Mouse (Mus musculus): Measurements from ENCODE around the gene Gm44596. TPM values are rescaled to one million over a fixed set of nuclear protein-coding genes. Genes with fewer than 3 reads are reported as not detected.
A peak's percentile ranks its signal among the peaks of the same experiment; 100 is the strongest.

Gene Gm44596
- not detected for total RNA-seq (2022)

DNA sequence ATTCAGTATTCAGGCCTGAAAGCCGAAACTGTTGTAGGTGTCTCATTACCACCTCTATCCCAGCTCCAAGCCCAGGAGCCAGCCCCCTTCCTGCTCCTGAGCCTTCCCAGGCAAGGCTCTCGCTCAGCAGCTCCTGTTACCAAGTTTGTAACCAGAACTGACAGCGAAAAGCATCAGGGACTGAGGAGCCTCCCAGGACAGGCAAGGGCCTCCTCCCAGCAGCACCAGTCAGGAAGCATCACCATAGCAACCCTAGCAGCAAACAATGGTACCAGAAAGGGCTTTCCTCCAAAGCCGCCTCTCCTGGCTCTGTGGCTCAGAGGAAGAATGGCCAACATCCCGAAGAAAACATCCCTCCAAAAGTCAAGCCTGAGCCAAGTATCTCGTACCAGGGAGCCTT is at the start of gene Gm44596, which contains the start of gene Tex52:
Gene Gm44596 (plus strand): TSS at position 312 of the 400 bp plus-strand sequence.
Gene Tex52 (plus strand): TSS at position 265 of the 400 bp plus-strand sequence.
- DNase-seq (ENCODE audit: low spot score in 2 of 2): peak in 1 of 2 experiments; percentile 12

DNA sequence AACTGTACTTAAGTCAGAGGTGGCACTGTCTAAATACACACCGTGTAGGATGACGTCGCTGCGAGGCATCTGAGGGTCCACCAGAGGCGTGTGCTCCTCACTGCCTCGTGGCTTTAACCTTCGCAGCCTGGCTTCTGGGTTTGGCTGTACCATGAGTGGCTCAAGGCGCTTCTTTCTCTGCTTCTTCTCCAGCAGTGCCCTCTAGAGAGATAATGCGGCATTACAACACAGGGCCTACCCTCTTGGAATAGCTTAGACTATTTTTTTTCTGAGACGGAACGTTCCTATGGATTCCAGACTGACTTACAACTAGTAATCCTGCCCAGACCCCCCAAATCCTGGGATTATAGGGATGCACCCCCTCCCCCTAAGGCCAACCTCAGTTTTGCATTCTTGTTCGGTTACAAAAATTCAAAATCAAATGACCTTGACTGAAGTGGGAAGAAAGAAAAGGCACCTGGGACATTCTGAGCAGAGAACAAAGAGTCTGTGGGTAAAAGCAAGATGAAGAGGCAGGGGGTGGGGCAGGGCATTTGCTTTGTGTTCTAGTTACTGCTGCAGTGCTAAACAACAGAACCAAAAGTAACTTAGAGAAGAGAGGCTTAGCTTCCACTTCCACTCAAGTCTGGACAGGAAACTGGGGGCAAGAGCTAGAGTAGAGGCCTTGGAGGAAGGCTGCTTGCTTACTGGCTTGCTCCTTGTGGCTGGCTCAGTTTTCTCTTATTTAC is 40.7 kb upstream of the Gm44596 start:
- DNase-seq (ENCODE audit: low spot score in 2 of 2): peak; percentile 20

DNA sequence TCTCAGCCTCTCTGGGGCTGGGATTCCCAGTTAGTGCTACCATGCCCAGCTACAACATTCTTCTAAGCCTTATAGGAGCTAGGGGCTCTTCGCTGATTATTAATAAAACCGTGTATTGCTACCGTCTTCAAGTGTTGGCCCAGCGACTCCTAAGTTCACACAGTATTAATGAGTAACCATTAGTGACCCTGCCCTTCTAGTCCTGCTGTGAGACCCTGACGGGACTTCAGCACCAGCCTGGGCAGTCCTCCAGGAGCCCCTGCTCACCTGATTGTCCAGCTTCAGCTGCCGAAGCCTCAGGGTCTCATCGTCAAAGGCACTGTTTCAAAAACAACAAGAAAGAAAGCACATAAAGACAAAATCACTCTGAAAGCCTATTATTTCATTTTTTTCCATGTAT is 37.8 kb upstream of the Gm44596 start:
- DNase-seq (ENCODE audit: low spot score in 2 of 2): no peak

DNA sequence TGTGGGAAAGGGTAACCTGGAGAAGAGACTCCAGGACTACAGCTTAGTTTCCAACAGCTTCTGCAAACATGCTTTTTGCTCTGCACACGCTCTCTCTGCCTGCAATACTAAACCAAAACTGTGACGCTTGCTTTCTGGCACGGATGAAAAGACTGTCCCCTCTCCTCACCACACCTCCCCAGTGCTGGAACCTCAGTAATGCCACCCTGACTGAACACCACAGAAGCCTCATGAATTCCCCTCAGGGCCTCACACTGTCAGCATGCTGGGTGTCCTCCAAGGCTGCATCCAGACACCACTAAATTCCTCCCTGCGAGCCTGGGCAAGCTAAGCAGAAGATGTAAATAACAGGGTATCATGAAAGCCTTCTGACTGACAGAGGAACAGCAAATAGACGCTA is 36.4 kb upstream of the Gm44596 start:
- no peak for DNase-seq (ENCODE audit: low spot score in 2 of 2)

DNA sequence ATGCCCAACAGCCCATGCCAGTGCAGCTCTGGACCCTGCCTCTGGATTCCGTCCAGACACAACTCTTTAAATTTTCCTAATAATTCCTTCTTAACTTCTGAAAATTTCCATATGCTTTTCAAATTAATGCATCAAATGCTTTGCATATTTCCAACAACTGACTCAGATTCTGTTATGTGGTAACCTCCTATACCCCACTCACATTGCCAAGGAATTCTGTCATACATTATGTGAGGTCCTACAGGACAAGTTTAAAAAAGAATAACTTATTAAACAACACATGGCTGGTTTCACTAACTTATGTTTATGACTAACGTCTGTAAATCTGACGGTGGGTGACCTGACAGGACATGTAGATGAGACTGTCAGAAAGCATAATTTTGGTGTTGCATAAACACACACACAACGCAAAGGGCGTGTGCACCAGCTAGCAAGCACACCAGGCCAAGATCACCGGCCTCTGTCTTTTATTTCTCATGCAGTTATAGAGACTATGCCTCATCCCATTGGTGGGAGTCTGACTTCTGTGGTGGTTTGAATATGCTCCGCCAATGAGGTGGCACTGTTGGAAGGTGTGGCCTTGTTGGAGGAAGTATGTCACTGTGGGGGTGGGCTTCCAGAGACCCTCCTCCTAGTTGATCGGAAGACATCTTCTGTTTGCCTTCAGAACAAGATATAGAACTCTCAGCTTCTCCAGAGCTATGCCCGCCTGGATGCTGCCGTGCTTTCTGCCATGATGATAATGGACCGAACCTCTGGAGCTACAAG is 33.2 kb upstream of the Gm44596 start:
- no peak for DNase-seq (ENCODE audit: low spot score in 2 of 2)

DNA sequence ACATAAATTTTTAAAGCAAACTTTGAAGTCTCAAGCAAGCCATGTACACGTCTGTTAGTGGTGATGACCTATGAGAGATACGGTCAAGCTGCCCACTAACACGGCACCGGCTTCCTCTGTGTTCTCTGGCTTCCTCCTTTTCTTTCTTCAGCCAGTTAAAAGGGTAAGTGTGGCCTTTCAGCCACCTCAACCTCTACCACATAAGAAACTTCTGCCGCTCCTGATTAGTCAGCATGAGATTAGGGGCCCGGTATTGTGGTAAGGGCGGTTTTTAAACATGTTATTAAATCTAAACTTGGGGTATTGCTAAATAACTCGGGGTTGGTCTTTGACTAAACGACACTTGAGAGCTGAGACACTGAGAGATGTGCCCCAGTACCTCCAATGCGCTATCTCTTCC is 29.7 kb upstream of the Gm44596 start:
- DNase-seq (ENCODE audit: low spot score in 2 of 2): no peak

DNA sequence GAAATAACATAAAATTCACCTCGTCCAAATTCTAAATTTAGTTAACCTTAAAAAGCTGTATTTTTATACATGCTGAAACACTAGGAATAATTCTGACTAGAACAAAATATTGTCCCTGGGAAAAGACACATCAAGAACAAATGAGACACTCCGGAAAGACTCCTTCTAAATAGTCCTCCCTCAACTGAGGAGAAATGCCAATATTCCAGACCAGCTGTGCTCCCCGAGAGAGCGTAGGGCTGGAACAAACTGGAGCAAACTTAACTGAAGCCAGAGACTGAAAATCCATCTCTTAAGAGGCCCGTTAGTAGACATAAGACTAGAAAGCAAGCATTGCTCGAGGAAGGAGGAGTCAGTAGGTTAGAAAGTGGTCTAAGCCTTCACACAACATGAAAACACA is 28.5 kb upstream of the Gm44596 start:
- no peak for DNase-seq (ENCODE audit: low spot score in 2 of 2)

DNA sequence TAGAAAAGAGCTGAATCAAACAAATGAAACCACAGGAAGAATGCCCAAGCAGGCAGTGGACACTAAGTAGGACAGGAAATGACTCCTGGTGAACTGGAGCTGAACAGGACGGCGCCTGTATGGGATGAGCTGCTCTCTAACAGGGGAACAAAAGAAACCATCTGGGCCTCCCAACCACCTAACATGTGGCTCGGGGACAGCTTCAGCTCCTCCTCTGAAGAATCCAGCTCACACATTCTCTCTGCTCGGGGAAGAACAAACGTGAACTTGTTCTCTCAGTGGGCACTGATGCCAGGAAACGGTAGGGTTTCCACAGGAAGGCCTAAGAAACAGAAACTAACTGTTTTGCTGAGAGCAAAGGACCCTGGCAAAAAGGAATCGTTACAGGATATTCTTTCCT is 25.6 kb upstream of the Gm44596 start:
- no peak for DNase-seq (ENCODE audit: low spot score in 2 of 2)

DNA sequence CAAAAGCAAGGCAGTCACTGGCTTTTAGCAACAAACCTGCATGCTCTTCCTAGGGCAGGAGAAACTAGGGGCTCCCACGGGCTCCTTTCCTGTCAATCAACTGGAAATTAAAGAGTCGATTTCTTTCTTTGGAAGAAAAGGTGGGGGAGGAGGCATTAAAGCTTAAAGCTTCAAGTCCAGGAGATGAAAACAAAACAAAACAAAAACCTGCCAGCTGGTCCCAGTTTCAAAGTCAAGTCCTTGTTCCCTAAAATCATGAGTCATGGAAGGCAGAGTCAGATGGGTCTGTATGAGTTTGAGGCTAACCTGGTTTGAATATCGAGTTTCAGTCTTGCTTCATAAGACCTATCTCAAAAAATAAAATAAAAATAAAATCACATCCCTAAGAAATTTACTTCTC is 21.2 kb upstream of the Gm44596 start:
- no peak for DNase-seq (ENCODE audit: low spot score in 2 of 2)

DNA sequence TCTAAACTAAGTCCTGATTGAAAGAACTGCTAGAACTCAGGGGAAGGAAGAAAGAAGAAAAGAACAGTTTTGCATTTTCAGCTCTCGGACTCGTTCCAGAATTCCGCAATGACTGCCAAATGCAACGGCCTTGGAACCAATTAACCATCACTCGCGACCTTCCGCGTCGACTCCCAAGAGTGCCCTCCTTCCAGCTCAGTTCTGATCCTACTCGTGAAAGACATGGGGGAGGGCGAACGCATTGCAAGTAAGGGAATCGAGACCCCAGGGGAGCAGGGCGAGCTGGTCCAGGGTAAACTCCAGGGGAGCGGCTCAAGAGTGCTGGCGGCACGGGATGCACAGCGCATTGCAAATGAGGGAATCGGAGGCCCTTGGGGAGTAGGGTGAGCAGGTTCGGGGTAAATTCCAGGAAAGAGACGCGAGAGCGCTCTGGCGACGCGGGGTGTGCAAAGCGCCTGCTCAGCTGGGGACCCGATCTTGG is 20.1 kb upstream of the Gm44596 start:
- DNase-seq (ENCODE audit: low spot score in 2 of 2): peak; percentile 17 to 20

DNA sequence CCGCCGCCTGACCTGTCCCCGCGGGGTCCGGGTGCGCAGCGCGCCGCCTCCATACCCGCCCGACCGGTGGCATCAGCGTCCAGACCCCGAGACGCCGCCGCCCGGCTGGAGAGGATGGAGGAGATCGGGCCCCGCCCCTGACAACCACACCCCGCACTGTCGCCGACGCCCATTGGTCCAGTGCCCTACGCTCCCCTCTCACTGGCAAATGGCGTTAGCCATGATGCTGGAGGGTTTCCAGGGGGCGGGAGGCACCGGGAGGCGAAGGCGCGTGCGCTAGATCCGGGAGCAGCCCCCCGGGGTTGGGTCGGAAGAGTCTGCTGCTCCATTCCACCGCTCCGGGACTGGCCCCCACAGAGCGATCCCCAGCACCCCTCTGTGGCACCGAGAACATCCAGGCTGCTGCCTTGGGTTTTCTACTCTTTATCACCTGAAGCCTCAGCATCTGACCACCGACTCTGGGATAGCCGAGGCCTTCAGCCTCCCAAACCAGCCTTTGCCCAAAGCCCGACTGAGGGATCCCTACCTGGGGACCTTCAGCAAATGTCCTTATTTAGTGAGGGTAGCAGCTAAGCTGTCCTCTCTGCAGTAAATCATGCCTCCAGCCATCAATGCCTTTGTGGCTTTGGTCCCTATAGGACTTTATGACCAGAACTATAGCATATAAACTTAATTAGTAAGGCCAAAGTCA is 19.4 kb upstream of the Gm44596 start, which contains the start of gene Tulp3:
Gene Tulp3 (minus strand): TSS at position 126 of the 691 bp plus-strand sequence.
- peak; percentile 94 to 95 for DNase-seq (ENCODE audit: low spot score in 2 of 2)

DNA sequence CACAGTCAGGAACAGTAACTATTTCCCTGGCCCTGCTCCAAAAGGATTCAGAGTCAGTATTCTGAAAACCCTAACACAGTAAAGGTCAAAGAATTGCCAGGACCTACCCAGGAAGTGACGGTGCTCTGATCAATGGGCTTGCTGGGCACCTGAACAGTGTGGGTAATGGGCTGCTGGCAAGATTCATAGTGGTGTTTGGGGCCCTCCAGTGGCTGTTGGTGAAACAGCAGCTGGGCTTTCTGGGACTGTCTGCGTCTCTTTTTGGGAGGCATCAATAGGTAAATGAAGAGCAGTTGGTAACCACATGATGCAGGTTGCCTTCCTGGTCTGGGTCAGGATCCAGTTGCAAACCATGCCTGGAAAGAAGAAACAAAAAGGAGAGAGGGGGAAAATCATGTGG is 16.3 kb upstream of the Gm44596 start:
- DNase-seq (ENCODE audit: low spot score in 2 of 2): peak in 1 of 2 experiments; percentile 28

DNA sequence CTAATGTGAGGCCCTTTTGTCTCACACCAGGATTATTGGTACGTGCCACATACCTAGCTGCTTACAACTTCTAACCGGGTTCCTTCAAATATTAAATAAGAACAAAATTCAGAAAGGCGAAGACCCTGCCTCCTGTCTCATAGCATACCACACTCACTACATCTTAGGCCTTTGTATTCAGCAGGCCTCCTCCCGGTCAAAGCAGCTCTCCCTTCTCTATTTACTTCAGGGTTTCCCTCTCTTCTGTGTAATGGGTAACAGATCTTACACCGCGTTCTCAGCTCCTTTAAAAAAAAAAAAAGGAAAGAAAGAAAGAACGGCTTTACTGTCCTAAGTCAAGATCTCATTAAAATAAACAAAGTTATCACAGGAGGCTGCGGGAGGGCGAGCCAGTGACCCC is 13.4 kb upstream of the Gm44596 start:
- no peak for DNase-seq (ENCODE audit: low spot score in 2 of 2)

DNA sequence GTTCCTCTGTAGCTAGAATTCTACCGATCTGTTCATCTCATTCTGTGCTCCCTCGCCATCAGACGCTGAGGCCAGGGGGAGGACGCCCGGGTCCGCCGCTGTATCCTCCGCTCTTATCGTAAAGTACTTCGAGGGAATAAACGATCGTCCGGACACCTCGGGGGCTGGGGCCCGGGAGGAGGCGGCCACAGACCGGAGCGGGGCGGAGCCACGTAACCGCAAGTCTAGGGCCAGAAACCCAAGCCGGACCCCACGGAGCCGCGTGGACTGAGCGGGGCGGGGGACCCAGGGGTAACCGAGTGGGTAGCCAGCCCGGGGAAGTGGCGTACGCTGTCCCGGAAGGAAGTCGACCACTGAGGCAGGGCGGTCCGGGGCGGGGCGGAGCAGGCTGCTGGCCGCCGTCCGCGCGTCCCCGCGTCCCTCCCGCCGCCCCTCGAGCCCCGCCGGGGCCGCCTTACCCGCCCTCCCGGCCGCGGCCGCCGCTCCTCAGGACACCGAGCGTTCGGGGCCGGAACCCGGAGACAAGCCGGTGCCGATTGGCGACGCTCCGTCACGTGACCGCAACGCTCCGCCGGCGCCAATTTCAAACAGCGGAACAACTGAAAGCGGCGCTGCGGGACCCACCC is 12.8 kb upstream of the Gm44596 start, which contains the start of the genes Rhno1 and Foxm1:
Gene Rhno1 (minus strand): TSS at position 531 of the 626 bp plus-strand sequence.
Gene Foxm1 (plus strand): TSS at position 587 of the 626 bp plus-strand sequence.
- peak; percentile 65 to 77 for DNase-seq (ENCODE audit: low spot score in 2 of 2)

DNA sequence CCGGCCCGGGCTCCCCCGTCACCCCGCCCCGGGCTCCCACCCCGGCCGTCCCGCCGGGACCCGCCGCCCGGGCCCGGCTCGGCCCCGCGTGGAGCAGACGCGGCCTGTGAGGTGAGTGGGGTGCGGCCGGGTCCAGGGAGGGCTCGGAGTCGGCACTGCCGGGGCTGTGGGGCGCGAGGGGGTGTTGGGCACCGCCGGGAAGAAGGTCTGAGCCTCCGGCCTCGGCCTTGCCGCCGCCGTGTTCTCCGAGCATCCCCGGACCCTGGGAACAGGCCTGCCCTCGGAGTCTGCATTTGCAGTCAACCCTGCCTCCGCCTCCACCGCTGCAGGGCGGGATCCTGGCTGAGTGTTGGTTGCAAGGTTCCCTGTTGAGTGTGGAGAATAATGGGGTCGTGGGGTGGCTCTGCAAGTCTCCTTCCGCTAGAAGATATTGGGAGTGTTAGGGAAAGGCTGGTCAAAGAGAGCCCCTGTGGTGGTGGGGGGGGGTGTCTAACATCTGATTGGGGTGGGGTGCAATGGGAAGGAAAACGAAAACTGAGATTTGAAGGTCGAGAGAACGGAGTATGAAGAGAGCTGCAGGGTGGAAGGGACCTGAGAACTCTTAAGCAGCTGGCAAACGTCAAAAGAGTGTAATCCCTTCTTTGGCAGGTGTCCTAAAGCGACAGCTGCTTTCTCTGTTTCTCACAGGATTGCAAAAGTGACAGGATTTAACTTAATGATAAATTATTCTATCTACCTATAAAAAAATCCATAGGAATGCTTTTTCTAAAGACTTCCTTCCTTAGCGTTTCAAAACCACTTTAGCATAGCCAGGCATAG is 12.1 kb upstream of the Gm44596 start:
- DNase-seq (ENCODE audit: low spot score in 2 of 2): peak in 1 of 2 experiments; percentile 10

DNA sequence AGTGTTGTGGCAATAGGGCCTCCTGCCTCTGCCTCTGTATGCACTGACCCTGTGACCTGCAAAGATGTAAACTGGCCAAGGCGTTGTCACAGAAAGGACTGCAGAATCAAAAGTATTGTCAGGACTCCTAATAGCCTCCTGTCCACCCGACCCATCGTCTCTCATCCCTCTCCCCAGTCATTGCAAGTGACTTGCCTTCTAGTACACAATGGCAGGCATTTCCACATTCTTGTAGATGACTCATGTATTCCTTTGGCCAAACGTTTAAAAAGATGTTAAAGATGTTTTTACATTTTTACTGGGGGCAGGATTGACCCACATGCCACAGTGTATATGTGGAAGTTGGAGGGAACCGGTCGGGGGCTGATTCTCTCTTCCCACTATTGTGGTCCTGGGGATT is 10.6 kb upstream of the Gm44596 start:
- DNase-seq (ENCODE audit: low spot score in 2 of 2): no peak

DNA sequence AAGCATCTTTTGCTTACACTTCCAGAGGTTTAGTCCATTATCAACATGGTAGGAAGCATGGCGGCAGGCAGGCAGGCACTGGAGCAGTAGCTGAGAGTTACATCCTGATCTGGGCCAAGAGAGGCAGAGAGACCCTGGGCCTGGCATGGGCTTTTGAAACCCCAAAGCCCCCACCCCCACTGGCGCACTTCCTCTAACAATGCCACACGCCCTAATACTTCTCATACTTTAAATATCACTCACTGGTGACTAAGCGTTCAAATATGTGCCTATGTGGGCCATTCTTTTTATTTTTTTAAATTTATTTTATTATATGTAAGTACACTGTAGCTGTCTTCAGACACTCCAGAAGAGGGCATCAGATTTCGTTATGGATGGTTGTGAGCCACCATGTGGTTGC is 8.8 kb upstream of the Gm44596 start:
- no peak for DNase-seq (ENCODE audit: low spot score in 2 of 2)

DNA sequence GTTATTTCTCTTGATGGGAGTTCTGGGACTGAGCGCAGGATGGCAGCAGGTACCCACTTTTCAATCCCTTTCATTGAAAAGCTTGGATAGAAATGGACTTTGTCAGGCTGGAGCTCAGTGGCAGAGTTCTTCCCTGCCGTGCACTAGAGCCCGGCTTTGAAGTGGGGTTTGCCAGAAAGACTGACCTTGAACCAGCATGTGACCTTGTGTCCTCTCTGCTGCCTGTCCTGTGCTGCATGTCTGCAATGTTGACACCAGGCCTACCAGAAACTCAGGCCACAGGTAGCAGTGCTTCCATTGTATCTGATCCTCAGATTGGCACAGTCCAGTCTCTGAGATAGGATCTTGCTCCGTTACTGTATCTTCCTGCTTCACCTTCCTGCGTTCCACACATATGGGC is 5.3 kb upstream of the Gm44596 start:
- DNase-seq (ENCODE audit: low spot score in 2 of 2): no peak

DNA sequence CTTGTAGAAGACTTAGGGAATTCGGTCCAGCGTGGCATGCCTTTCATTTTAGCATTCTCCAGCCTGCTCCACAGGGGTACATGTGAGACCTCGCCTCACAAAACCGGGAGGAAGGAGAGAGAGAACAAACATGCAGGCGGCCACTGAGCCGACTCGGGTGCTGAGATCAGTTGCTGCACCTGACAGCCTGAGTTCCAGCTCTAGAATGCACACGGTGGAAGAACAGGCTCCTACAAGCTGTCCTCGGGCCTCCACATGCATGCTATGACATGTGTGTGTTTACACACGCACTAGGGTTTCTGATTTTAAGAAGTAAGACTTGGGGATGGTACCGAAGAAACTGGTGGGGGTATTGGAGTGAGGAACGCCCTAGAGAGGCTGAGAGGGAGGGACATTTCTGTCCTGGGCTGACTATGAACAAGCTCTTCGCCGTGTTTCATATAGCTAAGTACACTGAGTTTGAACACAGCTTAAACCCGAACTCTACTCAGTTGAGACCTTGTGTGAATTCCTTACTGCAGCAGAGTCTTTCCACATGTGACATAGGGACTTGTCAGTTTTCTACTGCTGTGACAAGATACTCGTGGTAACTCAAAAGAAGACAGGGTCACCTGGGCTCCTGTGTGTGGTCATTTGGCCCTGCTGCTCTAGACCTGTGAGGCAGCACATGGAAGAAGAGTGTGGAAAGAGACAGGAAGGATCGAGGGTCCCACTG is 1.2 kb downstream of the Gm44596 start:
- no peak for DNase-seq (ENCODE audit: low spot score in 2 of 2)

DNA sequence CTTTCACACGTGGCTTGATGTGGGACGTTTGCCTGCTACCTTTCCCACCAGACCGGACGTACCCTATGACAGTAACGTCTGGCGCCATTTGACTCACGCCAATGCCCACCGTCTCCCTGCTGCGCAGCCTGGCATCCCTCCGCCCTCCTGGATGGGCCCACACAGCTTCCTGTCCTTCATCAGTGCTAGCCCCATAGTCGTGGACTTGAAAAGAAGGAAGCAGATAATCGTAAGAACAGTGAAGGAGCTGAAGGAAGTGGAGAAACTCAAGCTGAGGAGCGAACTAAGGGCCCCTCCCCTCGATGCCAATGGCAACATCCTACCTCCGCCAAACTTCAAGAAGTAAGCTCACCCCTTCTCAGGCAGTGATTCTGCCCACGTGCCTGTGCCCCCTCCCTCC is 4.3 kb downstream of the Gm44596 start:
- no peak for DNase-seq (ENCODE audit: low spot score in 2 of 2)
